Mouse (Mus musculus) hindbrain, embryonic 13.5 days (tissue): ENCODE measurements at regions not wholly inside any gene's neighbourhood (a gene's known extent, or its start where the extent isn't known, plus 50 kb on each side); places are given as distances from the start of the nearest gene placed in this dataset.

Experiments
- ATAC-seq: fragments of 200-750 bp; cut with Nextera tagmentation; 2 replicates; pipeline ENCODE4 v1.8.0; 2017; ENCODE audit warnings: moderate TSS enrichment; ENCODE audit not compliant: low FRiP score
- H3K27ac ChIP-seq: fragments of 300-500 bp; sonication (generic); 2 replicates; pipeline ENCODE4 v1.5.1; 2015; ENCODE audit warnings: inconsistent platforms, mild to moderate bottlenecking, moderate library complexity
- H3K27me3 ChIP-seq: fragments of 300-500 bp; sonication (generic); 2 replicates; pipeline ENCODE4 v1.6.1; 2015; ENCODE audit warnings: mild to moderate bottlenecking, inconsistent platforms
- H3K36me3 ChIP-seq: fragments of 300-500 bp; sonication (generic); 2 replicates; pipeline ENCODE4 v1.6.1; 2015; ENCODE audit warnings: mild to moderate bottlenecking, inconsistent platforms
- H3K4me1 ChIP-seq: fragments of 300-500 bp; sonication (generic); replicated peaks from 2 replicates; pipeline ENCODE4 v1.6.1; 2015; ENCODE audit warnings: inconsistent platforms
- H3K4me2 ChIP-seq: fragments of 300-500 bp; sonication (generic); 2 replicates; pipeline ENCODE4 v1.6.1; 2015; ENCODE audit warnings: inconsistent platforms, mild to moderate bottlenecking, moderate library complexity
- H3K4me3 ChIP-seq: fragments of 300-500 bp; sonication (generic); 2 replicates; pipeline ENCODE4 v1.5.1; 2015; ENCODE audit warnings: mild to moderate bottlenecking, inconsistent platforms
- H3K9ac ChIP-seq: fragments of 300-500 bp; sonication (generic); 2 replicates; pipeline ENCODE4 v1.6.1; 2015; ENCODE audit warnings: mild to moderate bottlenecking, inconsistent platforms
- H3K9me3 ChIP-seq: fragments of 300-500 bp; sonication (generic); 2 replicates; pipeline ENCODE4 v1.6.1; 2016; ENCODE audit warnings: inconsistent platforms
- WGBS: fragments of 180-500 bp; shearing (Covaris S2); methylation state at CpG from one replicate; pipeline ENCODE4 v1.1.7; 2015; 5-methylcytosine and 5-hydroxymethylcytosine counted together

GRCm38 (mm10) chr10:25857954-25858616, 220.0 kb upstream of the Gm9767 start:
- H3K9ac ChIP-seq, result no peak overlapping the region
- H3K36me3 ChIP-seq, result no peaks in the 10 kb centered on the region
- H3K9me3 ChIP-seq, result no peaks in the 10 kb centered on the region
- 63% methylated on average over 10 of the region's 10 CpGs for whole genome bisulfite sequencing
- H3K4me2 ChIP-seq, result no peak overlapping the region
- H3K27ac ChIP-seq, result no peak overlapping the region
- no peaks in the 10 kb centered on the region for H3K27me3 ChIP-seq
- no peak for ATAC-seq
- no peak overlapping the region for H3K4me3 ChIP-seq
- peaks cover 5% of the 10 kb centered on the region; the same call in 1 of the 2 replicates for H3K4me1 ChIP-seq

GRCm38 (mm10) chr10:25844348-25844747, 233.7 kb upstream of the Gm9767 start:
- H3K36me3 ChIP-seq, result no peaks in the 10 kb centered on the region
- no peaks in the 10 kb centered on the region for H3K27me3 ChIP-seq
- no peak overlapping the region for H3K4me3 ChIP-seq
- H3K9me3 ChIP-seq, result no peaks in the 10 kb centered on the region
- H3K9ac ChIP-seq, result no peak overlapping the region
- no peaks in the 10 kb centered on the region for H3K4me1 ChIP-seq
- no peak for ATAC-seq
- no peak overlapping the region for H3K4me2 ChIP-seq
- no peak overlapping the region for H3K27ac ChIP-seq

- 87% methylated on average over 2 of the region's 2 CpGs for WGBS
- no peak for ATAC-seq
- H3K9ac ChIP-seq, result no peak overlapping the region
- no peaks in the 10 kb centered on the region for H3K36me3 ChIP-seq
- no peaks in the 10 kb centered on the region for H3K27me3 ChIP-seq
- no peak overlapping the region for H3K27ac ChIP-seq
- no peak overlapping the region for H3K4me3 ChIP-seq
- no peak overlapping the region for H3K4me2 ChIP-seq
- no peaks in the 10 kb centered on the region for H3K4me1 ChIP-seq
- no peaks in the 10 kb centered on the region for H3K9me3 ChIP-seq
Observed at GRCm38 (mm10) chr10:25829275-25829674, 248.8 kb upstream of the Gm9767 start.

- Histone ChIP-seq H3K36me3 (no peaks in the 10 kb centered on the region), H3K9ac (no peak overlapping the region), H3K27me3 (no peaks in the 10 kb centered on the region), H3K4me1 (no peaks in the 10 kb centered on the region), H3K4me3 (no peak overlapping the region), H3K9me3 (no peaks in the 10 kb centered on the region), H3K4me2 (no peak overlapping the region), H3K27ac (no peak overlapping the region)
- WGBS, result 87% methylated on average over 3 of the region's 3 CpGs
- no peak for ATAC-seq
Observed at GRCm38 (mm10) chr10:25804223-25804622, 268.2 kb upstream of the Smlr1 start.

GRCm38 (mm10) chr10:25801499-25801898, 265.4 kb upstream of the Smlr1 start:
- Histone ChIP-seq H3K27me3 (no peaks in the 10 kb centered on the region), H3K4me3 (no peak overlapping the region), H3K9ac (no peak overlapping the region), H3K27ac (no peak overlapping the region), H3K36me3 (no peaks in the 10 kb centered on the region), H3K4me2 (no peak overlapping the region), H3K4me1 (no peaks in the 10 kb centered on the region), H3K9me3 (no peaks in the 10 kb centered on the region)
- WGBS, result 71% methylated on average over 2 of the region's 2 CpGs
- no peak for ATAC-seq

GRCm38 (mm10) chr10:25798881-25799280, 262.8 kb upstream of the Smlr1 start:
- Histone ChIP-seq H3K27ac (no peak overlapping the region), H3K9ac (no peak overlapping the region), H3K4me3 (no peak overlapping the region), H3K4me1 (no peaks in the 10 kb centered on the region), H3K27me3 (no peaks in the 10 kb centered on the region), H3K9me3 (no peaks in the 10 kb centered on the region), H3K36me3 (no peaks in the 10 kb centered on the region), H3K4me2 (no peak overlapping the region)
- 94% methylated on average over 2 of the region's 2 CpGs for WGBS
- no peak for ATAC-seq

- H3K9me3 ChIP-seq, result no peaks in the 10 kb centered on the region
- WGBS, result 67% methylated on average over 3 of the region's 3 CpGs
- H3K36me3 ChIP-seq, result no peaks in the 10 kb centered on the region
- no peak for ATAC-seq
- H3K4me1 ChIP-seq, result no peaks in the 10 kb centered on the region
- no peak overlapping the region for H3K4me3 ChIP-seq
- H3K4me2 ChIP-seq, result no peak overlapping the region
- H3K27ac ChIP-seq, result no peak overlapping the region
- no peak overlapping the region for H3K9ac ChIP-seq
- H3K27me3 ChIP-seq, result no peaks in the 10 kb centered on the region
Observed at GRCm38 (mm10) chr10:25790363-25790821, 254.3 kb upstream of the Smlr1 start.

- no peak overlapping the region for H3K4me3 ChIP-seq
- H3K27ac ChIP-seq, result no peak overlapping the region
- WGBS, result 85% methylated on average over 6 of the region's 6 CpGs
- H3K4me1 ChIP-seq, result no peaks in the 10 kb centered on the region
- no peaks in the 10 kb centered on the region for H3K27me3 ChIP-seq
- no peak overlapping the region for H3K9ac ChIP-seq
- H3K36me3 ChIP-seq, result no peaks in the 10 kb centered on the region
- no peak for ATAC-seq
- H3K4me2 ChIP-seq, result no peak overlapping the region
- H3K9me3 ChIP-seq, result no peaks in the 10 kb centered on the region
Observed at GRCm38 (mm10) chr10:25788660-25789059, 252.6 kb upstream of the Smlr1 start.

- H3K27me3 ChIP-seq, result no peaks in the 10 kb centered on the region
- H3K9ac ChIP-seq, result no peak overlapping the region
- H3K4me2 ChIP-seq, result no peak overlapping the region
- no peak for ATAC-seq
- H3K9me3 ChIP-seq, result no peaks in the 10 kb centered on the region
- no peak overlapping the region for H3K27ac ChIP-seq
- 87% methylated on average over 4 of the region's 4 CpGs for WGBS
- no peaks in the 10 kb centered on the region for H3K36me3 ChIP-seq
- H3K4me3 ChIP-seq, result no peak overlapping the region
- no peaks in the 10 kb centered on the region for H3K4me1 ChIP-seq
Observed at GRCm38 (mm10) chr10:25788004-25788403, 251.9 kb upstream of the Smlr1 start.

GRCm38 (mm10) chr10:25783861-25784260, 247.8 kb upstream of the Smlr1 start:
- Histone ChIP-seq H3K9me3 (no peaks in the 10 kb centered on the region), H3K36me3 (no peaks in the 10 kb centered on the region), H3K9ac (no peak overlapping the region), H3K4me3 (no peak overlapping the region), H3K4me1 (no peaks in the 10 kb centered on the region), H3K4me2 (no peak overlapping the region), H3K27ac (no peak overlapping the region), H3K27me3 (no peaks in the 10 kb centered on the region)
- 50% methylated on average over 3 of the region's 3 CpGs for WGBS
- no peak for ATAC-seq

- no peak overlapping the region for H3K4me3 ChIP-seq
- no peaks in the 10 kb centered on the region for H3K27me3 ChIP-seq
- no peak overlapping the region for H3K9ac ChIP-seq
- H3K4me1 ChIP-seq, result 0 out of 2 replicates have a peak, but pooled peaks cover 3% of the 10 kb centered on the region
- H3K9me3 ChIP-seq, result no peaks in the 10 kb centered on the region
- H3K27ac ChIP-seq, result no peak overlapping the region
- no peaks in the 10 kb centered on the region for H3K36me3 ChIP-seq
- no peak for ATAC-seq
- 96% methylated on average over 4 of the region's 4 CpGs for WGBS
- no peak overlapping the region for H3K4me2 ChIP-seq
Observed at GRCm38 (mm10) chr10:25779476-25779875, 243.4 kb upstream of the Smlr1 start.

- Histone ChIP-seq H3K4me3 (no peak overlapping the region), H3K36me3 (no peaks in the 10 kb centered on the region), H3K4me1 (0 out of 2 replicates have a peak, but pooled peaks cover 3% of the 10 kb centered on the region), H3K4me2 (no peak overlapping the region), H3K27ac (no peak overlapping the region), H3K9me3 (no peaks in the 10 kb centered on the region), H3K9ac (no peak overlapping the region), H3K27me3 (no peaks in the 10 kb centered on the region)
- ATAC-seq, result no peak
- WGBS, result 74% methylated on average over 2 of the region's 2 CpGs
Observed at GRCm38 (mm10) chr10:25777717-25778116, 241.7 kb upstream of the Smlr1 start.

- no peaks in the 10 kb centered on the region for H3K36me3 ChIP-seq
- 0 out of 2 replicates have a peak, but pooled peaks cover 3% of the 10 kb centered on the region for H3K4me1 ChIP-seq
- WGBS, result 67% methylated on average over 11 of the region's 11 CpGs
- H3K27me3 ChIP-seq, result no peaks in the 10 kb centered on the region
- peak overlapping the region; percentile 0; the same call in 1 of the 2 replicates for H3K4me2 ChIP-seq
- H3K4me3 ChIP-seq, result no peak overlapping the region
- peak; percentile 28; the same call in 1 of the 2 replicates for ATAC-seq
- H3K9ac ChIP-seq, result no peak overlapping the region
- H3K9me3 ChIP-seq, result no peaks in the 10 kb centered on the region
- H3K27ac ChIP-seq, result no peak overlapping the region
Observed at GRCm38 (mm10) chr10:25776697-25777096, 240.6 kb upstream of the Smlr1 start.
